Mouse (Mus musculus) small intestine, adult 2 months (tissue): Measurements from ENCODE around the gene Btbd16. TPM values are rescaled to one million over a fixed set of nuclear protein-coding genes. Genes with fewer than 3 reads are reported as not detected.

Experiments used
- H3K27ac ChIP-seq: fragments of 200-500 bp; 2 replicates; pipeline ENCODE4 v1.5.1; 2012; ENCODE audit warnings: low read depth, low read length, control low read depth, inconsistent platforms; ENCODE audit not compliant: insufficient read depth
- H3K27me3 ChIP-seq: fragments of 200-500 bp; 2 replicates; pipeline ENCODE4 v1.6.1; 2012; ENCODE audit warnings: mild to moderate bottlenecking, moderate library complexity, low read length, inconsistent platforms; ENCODE audit not compliant: control insufficient read depth, insufficient read depth
- H3K36me3 ChIP-seq: fragments of 200-500 bp; 2 replicates; pipeline ENCODE4 v1.6.1; 2012; ENCODE audit warnings: mild to moderate bottlenecking, low read length, control low read depth, inconsistent platforms; ENCODE audit not compliant: control insufficient read depth, insufficient read depth
- H3K4me1 ChIP-seq: fragments of 200-500 bp; 2 replicates; pipeline ENCODE4 v1.6.1; 2012; ENCODE audit warnings: low read length, inconsistent platforms, mixed read lengths; ENCODE audit not compliant: control insufficient read depth, insufficient read depth, insufficient read length
- H3K4me3 ChIP-seq: fragments of 200-500 bp; 2 replicates; pipeline ENCODE4 v1.5.1; 2012; ENCODE audit warnings: low read depth, mild to moderate bottlenecking, control low read depth, inconsistent platforms, low read length, moderate library complexity
- CTCF ChIP-seq: fragments of 200-500 bp; IDR thresholded peaks from 2 replicates; pipeline ENCODE4 v1.5.1; 2012; ENCODE audit warnings: low read depth, mild to moderate bottlenecking, control low read depth, inconsistent platforms, low read length, moderate library complexity, mixed read lengths; ENCODE audit not compliant: insufficient replicate concordance, insufficient read length; ENCODE audit errors: extremely low read depth
- POLR2A ChIP-seq: fragments of 200-500 bp; IDR thresholded peaks from 2 replicates; pipeline ENCODE4 v1.6.1; 2012; ENCODE audit warnings: low read depth, mild to moderate bottlenecking, control low read depth, inconsistent platforms, low read length, moderate library complexity
- WGBS: fragments of 180-500 bp; shearing (Covaris S2); methylation state at CpG from one replicate; pipeline ENCODE4 v1.1.7; 2018; 5-methylcytosine and 5-hydroxymethylcytosine counted together
- polyA plus RNA-seq: library from polyadenylated mRNA; depleted of rRNA; stranded (reverse); fragments of >200 nt; gene quantifications from 2 replicates; pipeline ENCODE4 v1.2.3, GENCODE M21; 2012

The Btbd16 gene
- polyA plus RNA-seq, 1 experiment: 0.10 TPM

DNA sequence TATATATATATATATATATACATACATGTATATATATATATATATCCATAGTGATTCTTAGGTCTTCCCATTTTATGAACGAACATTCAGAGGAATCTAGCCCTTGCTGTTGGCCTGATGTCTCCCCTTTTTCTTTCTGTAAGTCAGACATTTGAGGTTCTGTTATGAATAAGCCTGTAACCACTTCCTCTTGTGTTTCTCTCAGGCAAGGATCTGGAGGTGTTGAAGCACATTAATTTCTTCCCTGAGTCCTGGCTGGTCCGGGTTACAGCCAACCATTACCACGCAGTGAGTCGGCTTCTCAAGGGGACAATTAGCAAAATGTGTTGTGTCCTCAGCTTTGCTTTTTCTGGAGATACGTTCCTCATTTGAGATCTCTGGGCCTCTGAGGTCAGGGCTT lies 44.9 kb downstream of the Btbd16 start:
- no peaks in the 10 kb centered on the region for H3K4me1 ChIP-seq
- 68% methylated on average over 5 of the region's 5 CpGs for WGBS
- no peak overlapping the region for H3K27ac ChIP-seq
- H3K4me3 ChIP-seq: no peak overlapping the region
- H3K27me3 ChIP-seq: no peaks in the 10 kb centered on the region
- no peak for TF ChIP-seq CTCF
- no peak for TF ChIP-seq POLR2A
- no peaks in the 10 kb centered on the region for H3K36me3 ChIP-seq

DNA sequence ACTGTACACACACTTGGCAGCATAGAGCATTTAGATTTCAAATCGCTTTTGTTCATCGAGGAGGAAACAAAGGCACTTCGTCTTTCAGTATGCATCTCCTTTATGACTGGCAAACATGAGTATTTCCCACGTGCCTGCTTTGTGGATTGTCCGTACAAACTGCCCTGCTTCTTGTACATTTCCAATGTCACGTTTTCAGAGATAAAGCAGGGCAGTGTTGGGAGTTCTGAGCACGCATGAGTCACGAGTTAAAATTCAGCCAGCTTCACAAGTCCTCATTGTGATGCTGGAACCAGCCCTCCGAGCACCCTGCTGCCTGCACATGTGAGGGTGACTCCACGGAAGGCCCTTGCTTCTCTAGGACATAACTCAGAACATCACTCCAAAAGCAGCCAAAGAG lies 45.8 kb downstream of the Btbd16 start:
- 24% methylated on average over 10 of the region's 10 CpGs for WGBS
- Histone ChIP-seq H3K4me1 (no peaks in the 10 kb centered on the region), H3K36me3 (no peaks in the 10 kb centered on the region), H3K27me3 (no peaks in the 10 kb centered on the region), H3K4me3 (no peak overlapping the region), H3K27ac (no peak overlapping the region)
- TF ChIP-seq CTCF (no peak), POLR2A (no peak)

DNA sequence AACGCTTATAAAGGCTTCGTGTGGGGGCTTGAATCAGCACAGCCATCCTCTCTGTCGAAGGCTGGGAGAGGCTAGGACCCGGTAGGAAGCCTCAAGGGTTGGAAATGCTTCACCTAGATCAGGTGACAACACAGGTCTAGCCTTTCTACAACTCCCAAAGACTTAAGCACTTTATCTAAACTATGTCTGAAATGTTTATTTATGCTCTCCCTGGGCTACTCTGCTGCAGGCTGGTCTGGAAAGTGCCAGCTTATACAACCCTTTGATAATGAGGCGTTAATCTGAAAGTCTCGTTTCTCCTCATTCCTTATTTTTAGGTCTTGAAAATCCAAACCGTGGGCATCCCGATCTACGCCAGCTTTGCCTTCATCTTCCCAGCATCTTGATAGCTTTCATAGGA lies 50.1 kb downstream of the Btbd16 start:
- WGBS: 50% methylated on average over 9 of the region's 9 CpGs
- Histone ChIP-seq H3K4me1 (no peaks in the 10 kb centered on the region; the same call in 1 of the 2 replicates), H3K27me3 (no peaks in the 10 kb centered on the region), H3K4me3 (no peak overlapping the region), H3K27ac (no peak overlapping the region), H3K36me3 (no peaks in the 10 kb centered on the region)
- no peak for TF ChIP-seq CTCF
- no peak for TF ChIP-seq POLR2A

GRCm38 (mm10) chr7:130826343-130826742 lies 52.5 kb downstream of the Btbd16 start:
- peaks cover 2% of the 10 kb centered on the region; the same call in 1 of the 2 replicates for H3K4me1 ChIP-seq
- no peaks in the 10 kb centered on the region for H3K27me3 ChIP-seq
- no peak overlapping the region for H3K4me3 ChIP-seq
- WGBS: 82% methylated on average over 3 of the region's 3 CpGs
- TF ChIP-seq POLR2A (no peak), CTCF (no peak)
- H3K27ac ChIP-seq: no peak overlapping the region
- H3K36me3 ChIP-seq: no peaks in the 10 kb centered on the region

DNA sequence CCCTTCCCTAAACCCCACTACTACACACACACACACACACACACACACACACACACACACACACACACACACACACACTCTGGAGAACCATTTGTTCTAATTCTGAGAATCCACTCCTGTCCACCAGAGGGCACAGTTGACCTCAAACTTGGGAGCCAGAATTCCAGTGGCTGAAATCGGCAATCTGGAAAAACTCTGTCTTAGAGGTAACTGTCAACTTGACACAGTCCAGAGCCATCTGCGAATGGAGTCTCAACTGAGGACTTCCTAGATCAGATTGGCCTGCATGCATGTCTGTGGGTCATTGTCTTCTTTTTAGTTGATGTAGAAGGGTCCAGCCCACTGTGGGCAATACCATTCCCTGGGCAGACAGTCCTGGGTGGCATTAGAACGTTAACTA lies 53.6 kb downstream of the Btbd16 start:
- H3K36me3 ChIP-seq: no peaks in the 10 kb centered on the region
- TF ChIP-seq POLR2A (no peak), CTCF (peak; percentile 45; the same call in 1 of the 2 replicates)
- peaks cover 2% of the 10 kb centered on the region; the same call in 1 of the 2 replicates for H3K4me1 ChIP-seq
- no peaks in the 10 kb centered on the region for H3K27me3 ChIP-seq
- H3K4me3 ChIP-seq: no peak overlapping the region
- 36% methylated on average over 3 of the region's 3 CpGs for WGBS
- H3K27ac ChIP-seq: peak overlapping the region; percentile 40; the same call in 1 of the 2 replicates

- Histone ChIP-seq H3K27me3 (no peaks in the 10 kb centered on the region), H3K4me1 (peaks cover 4% of the 10 kb centered on the region; the same call in 1 of the 2 replicates), H3K36me3 (no peaks in the 10 kb centered on the region), H3K4me3 (no peak overlapping the region), H3K27ac (peak overlapping the region; percentile 40)
- 66% methylated on average over 9 of the region's 9 CpGs for WGBS
- no peak for TF ChIP-seq POLR2A
- no peak for TF ChIP-seq CTCF
These were observed 54.1 kb downstream of the Btbd16 start for GRCm38 (mm10) chr7:130827844-130828403.

DNA sequence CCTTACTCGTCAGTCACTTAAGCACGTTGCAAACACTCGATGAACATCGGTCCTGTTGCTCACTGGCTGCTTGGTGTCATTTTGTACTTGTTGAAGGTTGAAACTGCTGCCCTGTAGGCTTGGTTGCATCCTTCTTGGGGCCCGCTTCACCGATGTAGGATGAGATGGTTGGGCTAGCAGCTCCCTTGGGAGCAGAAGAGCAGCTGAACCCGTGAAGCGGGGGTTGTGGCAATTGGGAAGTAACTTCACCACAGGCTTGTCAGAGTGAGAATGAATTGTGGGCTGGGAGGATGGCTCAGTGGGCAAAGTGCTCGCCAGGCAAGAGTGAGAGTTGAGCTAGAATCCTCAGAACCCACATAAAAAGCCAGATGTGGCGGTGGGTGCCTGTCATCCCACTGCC lies 54.6 kb downstream of the Btbd16 start:
- H3K27ac ChIP-seq: peak overlapping the region; percentile 38
- no peaks in the 10 kb centered on the region for H3K27me3 ChIP-seq
- no peaks in the 10 kb centered on the region for H3K36me3 ChIP-seq
- 88% methylated on average over 10 of the region's 10 CpGs for WGBS
- TF ChIP-seq POLR2A: no peak
- TF ChIP-seq CTCF: no peak
- H3K4me3 ChIP-seq: no peak overlapping the region
- H3K4me1 ChIP-seq: peaks cover 8% of the 10 kb centered on the region; the same call in 1 of the 2 replicates
